Mouse (Mus musculus): ENCODE results near the gene Nap1l1. TPM values are rescaled to one million over a fixed set of nuclear protein-coding genes. Genes with fewer than 3 reads are reported as not detected.

The Nap1l1 gene
- polyA plus RNA-seq, 1 experiment from 2014 or later = 165 TPM

DNA sequence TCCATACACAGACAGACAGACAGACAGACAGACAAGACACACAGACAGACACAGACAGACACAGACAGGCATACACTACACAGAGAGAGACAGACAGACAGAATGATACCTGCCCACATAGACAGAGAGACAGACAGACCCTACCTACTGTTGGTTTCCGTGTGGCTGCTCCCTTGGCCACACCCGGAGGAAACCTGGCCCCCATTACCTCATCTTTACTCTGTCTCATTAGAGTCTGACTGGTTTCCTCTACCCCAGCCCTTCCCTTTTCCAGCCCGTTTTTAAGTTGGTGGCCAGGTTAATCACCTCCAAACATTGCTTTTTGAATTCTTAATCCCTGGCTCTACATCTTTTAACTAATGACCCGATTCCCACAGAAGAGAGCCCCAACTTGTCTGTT is 55.3 kb downstream of the Nap1l1 start:
- no peak for ATAC-seq (ENCODE audit: low read depth)
- Histone ChIP-seq H3K4me2 (ENCODE audit: low read depth, low read length) (no peak overlapping the region), H3K9ac (replicated peaks; ENCODE audit: low read depth, low read length) (no peak overlapping the region), H3K4me1 (ENCODE audit: control insufficient read depth, insufficient read depth, low read length) (peaks cover 7% of the 10 kb centered on the region; the same call in 1 of the 2 replicates), H3K27me3 (ENCODE audit: control insufficient read depth, insufficient read depth, low read length) (no peaks in the 10 kb centered on the region), H3K27ac (ENCODE audit: low read depth, low read length) (no peak overlapping the region), H3K36me3 (ENCODE audit: control insufficient read depth, insufficient read depth, low read length) (no peaks in the 10 kb centered on the region), H3K4me3 (ENCODE audit: low read depth, low read length) (no peak overlapping the region), H3K9me3 (ENCODE audit: control insufficient read depth, low read length) (no peaks in the 10 kb centered on the region)
- WGBS = 89% methylated on average over 4 of the region's 4 CpGs

DNA sequence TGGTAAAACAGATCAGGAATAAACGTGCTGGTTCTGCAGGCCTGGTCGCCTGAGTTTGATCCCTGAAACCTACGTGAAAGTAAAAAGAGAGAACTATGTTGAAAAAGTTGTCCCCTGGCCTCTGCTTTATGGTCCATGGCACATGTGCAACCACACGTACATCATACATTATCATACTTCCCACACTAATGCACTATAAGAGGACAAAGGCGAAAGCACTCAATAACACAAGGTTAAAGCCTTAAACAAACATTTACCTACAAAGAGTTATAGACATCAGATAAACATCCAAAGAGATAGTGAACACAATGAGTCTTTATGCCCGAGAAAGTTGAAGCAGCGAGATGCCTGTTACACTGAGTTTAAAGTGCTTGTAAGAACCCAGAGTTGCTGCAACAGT is 57.4 kb downstream of the Nap1l1 start:
- Histone ChIP-seq H3K4me3 (ENCODE audit: low read depth, low read length) (no peak overlapping the region), H3K27me3 (ENCODE audit: control insufficient read depth, insufficient read depth, low read length) (no peaks in the 10 kb centered on the region), H3K4me2 (ENCODE audit: low read depth, low read length) (no peak overlapping the region), H3K9me3 (ENCODE audit: control insufficient read depth, low read length) (no peaks in the 10 kb centered on the region), H3K27ac (ENCODE audit: low read depth, low read length) (no peak overlapping the region), H3K36me3 (ENCODE audit: control insufficient read depth, insufficient read depth, low read length) (no peaks in the 10 kb centered on the region), H3K9ac (replicated peaks; ENCODE audit: low read depth, low read length) (no peak overlapping the region), H3K4me1 (ENCODE audit: control insufficient read depth, insufficient read depth, low read length) (no peaks in the 10 kb centered on the region)
- WGBS = 88% methylated on average over 7 of the region's 7 CpGs
- no peak for ATAC-seq (ENCODE audit: low read depth)

DNA sequence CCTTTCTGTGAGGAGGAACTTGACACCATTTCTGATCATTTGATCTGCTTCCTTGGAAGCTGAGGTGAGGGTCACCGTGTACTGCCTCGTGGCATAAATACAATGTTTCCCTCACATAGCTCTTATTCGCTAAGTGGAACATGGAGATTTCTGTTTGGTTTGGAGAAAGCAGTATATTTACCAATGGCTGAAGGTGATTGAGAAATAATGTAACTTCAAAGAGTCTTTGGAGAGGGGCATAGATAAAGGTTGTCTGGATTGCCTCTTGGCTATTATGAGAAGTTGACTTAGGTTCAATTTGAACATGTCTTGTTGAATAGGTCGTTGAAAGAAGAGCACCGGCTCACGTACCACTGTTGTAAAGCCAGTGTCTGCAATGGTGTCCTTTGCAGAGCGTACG is 61.7 kb downstream of the Nap1l1 start:
- H3K27me3 ChIP-seq (ENCODE audit: control insufficient read depth, insufficient read depth, low read length) = no peaks in the 10 kb centered on the region
- ATAC-seq (ENCODE audit: low read depth) = no peak
- peaks cover 4% of the 10 kb centered on the region; the same call in 1 of the 2 replicates for H3K4me1 ChIP-seq (ENCODE audit: control insufficient read depth, insufficient read depth, low read length)
- H3K9ac ChIP-seq (replicated peaks; ENCODE audit: low read depth, low read length) = no peak overlapping the region
- no peak overlapping the region for H3K4me2 ChIP-seq (ENCODE audit: low read depth, low read length)
- H3K9me3 ChIP-seq (ENCODE audit: control insufficient read depth, low read length) = no peaks in the 10 kb centered on the region
- no peak overlapping the region for H3K27ac ChIP-seq (ENCODE audit: low read depth, low read length)
- WGBS = 74% methylated on average over 8 of the region's 8 CpGs
- H3K36me3 ChIP-seq (ENCODE audit: control insufficient read depth, insufficient read depth, low read length) = no peaks in the 10 kb centered on the region
- no peak overlapping the region for H3K4me3 ChIP-seq (ENCODE audit: low read depth, low read length)

DNA sequence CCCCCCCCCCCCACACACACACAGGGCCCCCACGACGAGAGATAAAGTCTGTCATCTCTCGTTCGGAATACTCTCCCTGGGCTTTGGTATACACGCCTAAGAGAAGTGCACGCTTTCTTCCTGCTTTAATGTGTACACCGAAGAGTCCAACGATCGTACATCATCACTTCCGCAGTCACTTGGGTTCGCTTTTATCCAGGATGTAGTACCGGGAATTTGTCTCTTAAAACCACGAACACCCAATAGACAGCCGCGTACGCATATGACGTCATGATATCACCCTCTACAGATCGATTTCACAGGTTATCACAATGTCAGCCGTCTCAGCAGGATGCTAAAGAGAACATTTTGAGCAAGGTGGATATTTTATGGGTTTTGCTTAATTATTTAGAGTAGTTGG is 64.4 kb downstream of the Nap1l1 start:
- ATAC-seq (ENCODE audit: low read depth) = peak; percentile 73
- peak overlapping the region; percentile 25; the same call in 1 of the 2 replicates for H3K27ac ChIP-seq (ENCODE audit: low read depth, low read length)
- H3K4me3 ChIP-seq (ENCODE audit: low read depth, low read length) = no peak overlapping the region
- H3K9me3 ChIP-seq (ENCODE audit: control insufficient read depth, low read length) = no peaks in the 10 kb centered on the region
- no peak overlapping the region for H3K9ac ChIP-seq (replicated peaks; ENCODE audit: low read depth, low read length)
- peaks cover 6% of the 10 kb centered on the region; the same call in 1 of the 2 replicates for H3K4me1 ChIP-seq (ENCODE audit: control insufficient read depth, insufficient read depth, low read length)
- H3K36me3 ChIP-seq (ENCODE audit: control insufficient read depth, insufficient read depth, low read length) = no peaks in the 10 kb centered on the region
- WGBS = 79% methylated on average over 19 of the region's 19 CpGs
- peak overlapping the region; percentile 3; the same call in 1 of the 2 replicates for H3K4me2 ChIP-seq (ENCODE audit: low read depth, low read length)
- no peaks in the 10 kb centered on the region for H3K27me3 ChIP-seq (ENCODE audit: control insufficient read depth, insufficient read depth, low read length)

- Histone ChIP-seq H3K9me3 (ENCODE audit: control insufficient read depth, low read length) (no peaks in the 10 kb centered on the region), H3K36me3 (ENCODE audit: control insufficient read depth, insufficient read depth, low read length) (no peaks in the 10 kb centered on the region), H3K4me2 (ENCODE audit: low read depth, low read length) (no peak overlapping the region)
Observed at GRCm38 (mm10) chr10:111539724-111540324, 66.8 kb downstream of the Nap1l1 start.

DNA sequence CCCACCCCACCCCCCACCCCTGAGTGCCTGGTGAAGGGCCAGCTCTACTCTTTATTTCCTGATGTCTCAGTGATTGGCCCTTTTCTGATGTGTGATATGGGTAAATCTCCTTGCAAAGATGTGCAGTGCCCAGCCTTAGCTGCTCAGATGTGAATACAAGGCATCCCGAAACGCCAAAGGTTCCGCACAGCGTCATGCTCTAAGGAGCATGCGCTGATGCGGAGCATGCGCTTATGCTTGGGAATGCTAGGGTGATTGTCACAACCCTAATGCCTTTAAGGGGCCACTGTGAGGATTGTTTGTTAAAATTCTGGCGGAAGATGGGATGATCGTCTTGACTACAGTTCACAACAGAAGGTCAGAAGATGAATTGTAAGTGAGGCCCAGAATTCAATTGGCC is 67.7 kb downstream of the Nap1l1 start:
- no peak overlapping the region for H3K4me3 ChIP-seq (ENCODE audit: low read depth, low read length)
- ATAC-seq (ENCODE audit: low read depth) = no peak
- no peak overlapping the region for H3K27ac ChIP-seq (ENCODE audit: low read depth, low read length)
- H3K27me3 ChIP-seq (ENCODE audit: control insufficient read depth, insufficient read depth, low read length) = no peaks in the 10 kb centered on the region
- H3K36me3 ChIP-seq (ENCODE audit: control insufficient read depth, insufficient read depth, low read length) = no peaks in the 10 kb centered on the region
- no peaks in the 10 kb centered on the region for H3K9me3 ChIP-seq (ENCODE audit: control insufficient read depth, low read length)
- peaks cover 6% of the 10 kb centered on the region; the same call in 1 of the 2 replicates for H3K4me1 ChIP-seq (ENCODE audit: control insufficient read depth, insufficient read depth, low read length)
- H3K4me2 ChIP-seq (ENCODE audit: low read depth, low read length) = no peak overlapping the region
- no peak overlapping the region for H3K9ac ChIP-seq (replicated peaks; ENCODE audit: low read depth, low read length)
- 76% methylated on average over 9 of the region's 9 CpGs for WGBS

More at GRCm38 (mm10) chr10:111539724-111540324, 66.8 kb downstream of the Nap1l1 start:
- no peak overlapping the region for H3K9ac ChIP-seq (replicated peaks; ENCODE audit: low read depth, low read length)
- H3K4me1 ChIP-seq (ENCODE audit: control insufficient read depth, insufficient read depth, low read length) = peaks cover 6% of the 10 kb centered on the region; the same call in 1 of the 2 replicates
- no peaks in the 10 kb centered on the region for H3K27me3 ChIP-seq (ENCODE audit: control insufficient read depth, insufficient read depth, low read length)
- no peak overlapping the region for H3K4me3 ChIP-seq (ENCODE audit: low read depth, low read length)
- ATAC-seq (ENCODE audit: low read depth) = peak; percentile 34; the same call in 1 of the 2 replicates
- H3K27ac ChIP-seq (ENCODE audit: low read depth, low read length) = no peak overlapping the region
- 36% methylated on average over 9 of the region's 9 CpGs for WGBS

GRCm38 (mm10) chr10:111543106-111543505 is 70.1 kb downstream of the Nap1l1 start:
- 88% methylated on average over 7 of the region's 7 CpGs for WGBS
- no peak overlapping the region for H3K4me2 ChIP-seq (ENCODE audit: low read depth, low read length)
- H3K27me3 ChIP-seq (ENCODE audit: control insufficient read depth, insufficient read depth, low read length) = no peaks in the 10 kb centered on the region
- H3K9me3 ChIP-seq (ENCODE audit: control insufficient read depth, low read length) = no peaks in the 10 kb centered on the region
- H3K9ac ChIP-seq (replicated peaks; ENCODE audit: low read depth, low read length) = no peak overlapping the region
- H3K36me3 ChIP-seq (ENCODE audit: control insufficient read depth, insufficient read depth, low read length) = no peaks in the 10 kb centered on the region
- H3K4me3 ChIP-seq (ENCODE audit: low read depth, low read length) = no peak overlapping the region
- H3K4me1 ChIP-seq (ENCODE audit: control insufficient read depth, insufficient read depth, low read length) = peaks cover 6% of the 10 kb centered on the region; the same call in 1 of the 2 replicates
- ATAC-seq (ENCODE audit: low read depth) = no peak
- H3K27ac ChIP-seq (ENCODE audit: low read depth, low read length) = no peak overlapping the region

GRCm38 (mm10) chr10:111543781-111544260 is 70.8 kb downstream of the Nap1l1 start:
- H3K4me1 ChIP-seq (ENCODE audit: control insufficient read depth, insufficient read depth, low read length) = peaks cover 6% of the 10 kb centered on the region; the same call in 1 of the 2 replicates

DNA sequence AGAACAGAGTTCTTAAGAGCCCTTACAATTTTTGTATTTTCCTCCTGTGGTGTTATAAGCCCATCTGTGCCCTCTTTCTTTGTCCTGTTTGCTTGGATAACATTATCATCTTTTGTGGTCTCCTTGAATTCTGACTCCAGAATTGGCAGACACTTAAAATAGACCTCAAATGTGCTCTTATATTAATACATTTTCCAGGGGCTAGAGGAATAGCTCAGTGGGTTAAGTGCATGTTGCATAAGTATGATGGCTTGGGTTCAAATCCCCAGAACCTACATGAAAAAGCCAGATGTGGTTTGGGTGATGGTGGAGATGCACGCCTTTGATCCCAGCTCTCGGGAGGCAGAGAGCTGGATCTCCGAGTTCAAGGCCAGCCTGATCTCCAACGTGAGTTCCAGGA is 71.3 kb downstream of the Nap1l1 start:
- 83% methylated on average over 4 of the region's 4 CpGs for WGBS
- H3K9ac ChIP-seq (replicated peaks; ENCODE audit: low read depth, low read length) = no peak overlapping the region
- H3K4me1 ChIP-seq (ENCODE audit: control insufficient read depth, insufficient read depth, low read length) = peaks cover 6% of the 10 kb centered on the region; the same call in 1 of the 2 replicates
- H3K36me3 ChIP-seq (ENCODE audit: control insufficient read depth, insufficient read depth, low read length) = no peaks in the 10 kb centered on the region
- H3K9me3 ChIP-seq (ENCODE audit: control insufficient read depth, low read length) = no peaks in the 10 kb centered on the region
- no peak for ATAC-seq (ENCODE audit: low read depth)
- no peak overlapping the region for H3K4me2 ChIP-seq (ENCODE audit: low read depth, low read length)
- H3K27me3 ChIP-seq (ENCODE audit: control insufficient read depth, insufficient read depth, low read length) = no peaks in the 10 kb centered on the region
- no peak overlapping the region for H3K27ac ChIP-seq (ENCODE audit: low read depth, low read length)
- no peak overlapping the region for H3K4me3 ChIP-seq (ENCODE audit: low read depth, low read length)

More at GRCm38 (mm10) chr10:111543781-111544260, 70.8 kb downstream of the Nap1l1 start:
- H3K4me3 ChIP-seq (ENCODE audit: low read depth, low read length) = no peak overlapping the region
- no peak overlapping the region for H3K4me2 ChIP-seq (ENCODE audit: low read depth, low read length)
- no peaks in the 10 kb centered on the region for H3K27me3 ChIP-seq (ENCODE audit: control insufficient read depth, insufficient read depth, low read length)
- ATAC-seq (ENCODE audit: low read depth) = peak; percentile 51; the same call in 1 of the 2 replicates
- H3K9me3 ChIP-seq (ENCODE audit: control insufficient read depth, low read length) = no peaks in the 10 kb centered on the region
- no peak overlapping the region for H3K27ac ChIP-seq (ENCODE audit: low read depth, low read length)
- 57% methylated on average over 7 of the region's 7 CpGs for WGBS
- H3K9ac ChIP-seq (replicated peaks; ENCODE audit: low read depth, low read length) = no peak overlapping the region
- no peaks in the 10 kb centered on the region for H3K36me3 ChIP-seq (ENCODE audit: control insufficient read depth, insufficient read depth, low read length)

Data from neural tube, embryonic 14.5 days (tissue).